Mouse (Mus musculus) spleen, embryonic (tissue): ENCODE measurements at regions not wholly inside any gene's neighbourhood (a gene's known extent, or its start where the extent isn't known, plus 50 kb on each side); places are given as distances from the start of the nearest gene placed in this dataset.

Experiments used
- CTCF ChIA-PET: fragments of 350-600 bp; sonication (Branson Sonifier 250); formaldehyde crosslinking; loops from one replicate; lab custom pipeline; 2022; lab: Charles Lee

DNA sequence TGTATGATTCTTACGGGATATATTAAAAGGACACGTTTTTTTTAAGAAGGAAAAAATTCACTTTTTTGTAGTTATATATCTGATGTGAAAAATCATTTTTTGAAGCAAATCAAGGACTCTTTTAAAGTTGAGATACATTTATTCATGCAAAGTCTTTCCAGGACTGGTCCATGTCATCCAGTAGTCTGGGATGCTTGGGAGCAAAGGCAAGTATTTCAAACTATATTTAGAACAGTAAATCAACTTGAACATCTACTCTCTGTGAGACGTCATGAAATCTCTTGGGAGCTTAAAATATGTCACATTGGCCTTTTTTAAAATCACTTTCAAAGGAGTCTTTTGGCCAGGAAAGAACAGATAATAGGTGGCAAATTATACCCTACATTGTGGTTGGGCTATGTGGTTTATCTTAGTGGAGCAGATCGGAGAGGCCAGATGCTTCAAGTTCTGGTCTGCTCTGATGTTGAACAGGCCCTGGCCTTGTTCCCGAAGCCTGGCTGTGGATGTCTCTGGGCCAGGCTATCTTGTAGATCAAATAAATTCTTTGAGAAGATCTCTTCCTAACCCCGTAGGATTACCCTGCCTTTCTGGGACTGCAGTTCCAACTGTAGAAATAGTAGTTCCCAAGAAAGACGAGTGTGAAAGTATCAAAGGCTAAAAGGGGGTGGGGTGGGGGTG is 936.8 kb upstream of the Lcorl start:
- CTCF ChIA-PET, result no interaction called here

DNA sequence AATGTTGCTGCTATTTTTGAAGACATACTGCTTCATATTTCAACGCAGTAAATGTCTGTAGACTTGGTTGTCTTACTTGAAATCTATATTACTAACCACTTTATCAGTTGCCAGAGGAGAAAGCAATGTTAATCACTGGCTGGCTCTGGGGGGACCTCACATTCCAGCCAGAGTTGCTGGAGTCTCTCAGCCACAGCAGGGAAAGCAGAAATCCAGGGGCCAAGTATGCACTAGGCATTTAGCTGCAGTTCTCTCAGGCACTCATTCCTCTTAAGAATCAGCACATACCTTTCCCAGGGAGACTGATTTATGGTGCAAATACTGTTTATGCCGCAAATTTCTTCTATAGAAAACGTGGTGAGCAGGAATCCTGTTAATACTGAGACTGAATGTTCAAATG is 933.6 kb upstream of the Lcorl start:
- CTCF ChIA-PET, result no interaction called here

DNA sequence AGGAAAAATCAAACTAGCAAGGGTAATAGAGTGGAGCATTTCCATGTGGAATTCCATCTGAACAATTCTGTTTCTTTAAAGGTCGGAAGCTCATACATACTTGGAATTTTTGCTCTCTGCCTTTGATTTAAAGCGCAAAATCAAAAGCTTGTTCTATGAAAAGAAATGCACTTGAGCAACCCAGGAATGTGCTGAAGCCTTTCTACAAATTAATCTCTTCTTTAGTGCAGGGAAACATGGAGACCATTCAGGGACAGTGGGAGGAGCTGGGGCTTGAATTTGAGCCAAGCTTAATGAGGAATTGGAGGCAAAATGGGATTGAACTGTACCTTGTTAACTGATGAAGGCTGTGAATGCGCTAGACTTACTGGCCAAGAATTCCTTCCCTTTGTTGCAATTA is 933.1 kb upstream of the Lcorl start:
- CTCF ChIA-PET, result no interaction called here

DNA sequence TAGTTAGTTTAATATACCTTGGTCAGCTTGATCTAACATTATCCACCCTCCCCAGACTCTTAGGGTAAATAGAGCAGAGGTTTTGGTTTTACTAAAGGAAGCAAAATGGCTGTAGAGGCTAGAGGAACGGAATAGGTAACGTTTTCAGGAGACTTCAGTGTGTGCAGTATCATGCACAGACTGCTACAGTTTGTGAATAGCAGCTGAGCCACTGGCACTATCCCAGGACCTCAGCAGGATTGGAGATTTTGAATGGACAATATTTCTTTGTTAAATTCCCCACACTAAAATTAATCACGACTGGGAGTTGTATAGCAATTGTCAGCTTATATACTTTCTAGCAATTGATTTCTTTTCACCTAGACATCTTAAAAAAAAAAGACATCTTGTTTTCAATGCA is 929.7 kb upstream of the Lcorl start:
- CTCF ChIA-PET, result no interaction called here

DNA sequence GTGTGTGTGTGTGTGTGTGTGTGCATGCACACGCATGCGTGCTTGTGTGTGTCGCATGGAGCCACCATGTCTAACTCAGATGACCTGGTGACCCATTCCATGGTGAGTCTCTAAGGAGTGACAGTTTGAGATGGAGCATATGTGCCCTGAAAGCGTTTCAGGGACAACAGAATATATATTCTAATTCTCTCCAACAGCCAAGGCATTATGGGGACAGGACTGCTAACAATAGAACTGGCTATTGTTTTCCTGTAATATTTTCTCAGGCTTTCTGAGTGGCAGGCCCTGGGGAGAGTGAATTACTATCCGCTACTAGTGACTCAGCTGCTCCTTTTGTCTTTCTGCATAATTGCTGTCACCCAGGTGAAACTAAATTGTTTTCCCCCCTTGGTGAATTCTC is 898.7 kb upstream of the Lcorl start:
- CTCF ChIA-PET, result no interaction called here

DNA sequence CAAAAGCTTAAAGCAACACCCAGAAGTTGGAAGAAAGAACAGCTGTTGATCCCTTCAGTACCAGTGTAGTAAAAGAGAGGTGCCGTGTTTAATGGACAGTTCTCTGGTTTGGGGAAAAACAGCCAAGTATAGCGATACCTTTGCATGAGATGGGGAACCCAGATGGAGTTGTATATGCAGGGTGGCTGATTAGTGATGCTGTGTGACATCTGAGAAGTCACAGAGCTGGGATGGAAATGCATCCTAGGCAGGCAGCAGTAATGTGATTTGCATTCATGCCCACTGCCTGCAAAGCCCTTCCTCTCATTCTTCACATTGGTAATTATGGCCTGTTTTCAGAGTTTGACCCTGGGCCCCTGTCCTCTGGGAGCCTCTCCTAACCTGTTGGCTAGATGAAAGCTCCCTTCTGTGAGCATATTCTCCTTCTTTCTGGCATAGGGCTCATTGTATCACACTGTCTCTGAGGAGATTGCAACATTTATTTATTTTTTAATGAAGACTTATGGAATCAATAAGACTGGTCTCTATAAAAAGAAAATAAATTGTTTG is 882.7 kb upstream of the Lcorl start:
- CTCF ChIA-PET, result no interaction called here

DNA sequence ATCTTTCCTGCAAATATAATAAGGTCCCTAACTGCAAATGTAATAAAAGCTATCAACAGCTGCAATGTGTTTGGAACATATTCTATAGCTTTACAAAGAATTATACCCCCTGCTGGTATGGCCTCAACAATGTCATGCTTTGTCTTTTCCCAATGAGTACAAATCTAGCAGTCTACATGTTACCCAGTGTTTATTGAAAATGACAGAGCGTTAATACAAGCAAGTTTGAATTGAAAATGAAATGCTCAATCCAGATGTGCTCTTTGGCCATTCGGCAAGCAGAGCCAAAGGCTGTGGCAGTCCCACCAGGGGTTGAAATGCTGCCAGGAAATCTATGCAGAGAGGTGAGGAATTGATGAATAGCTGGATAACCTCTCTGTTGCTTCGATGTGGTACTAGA is 875.1 kb upstream of the Lcorl start:
- CTCF ChIA-PET, result no interaction called here

DNA sequence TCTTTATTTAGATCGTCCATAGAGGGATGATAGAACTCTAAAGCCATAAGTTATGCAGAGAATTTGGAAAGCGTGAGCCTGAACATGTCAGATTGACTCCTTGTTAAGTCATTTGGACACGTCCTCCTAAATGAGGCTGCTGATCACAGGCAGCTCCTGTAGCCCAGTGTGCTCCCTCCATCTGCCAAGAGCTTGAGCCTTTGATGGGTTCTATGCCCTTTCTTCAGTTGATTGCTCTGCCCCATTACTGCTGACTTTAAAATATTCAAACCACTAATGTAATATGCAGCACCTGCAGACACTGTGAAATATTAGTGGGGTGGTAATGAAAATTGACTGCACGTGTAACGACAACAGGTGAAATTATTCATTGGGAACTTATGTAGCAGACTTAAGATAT is 874.6 kb upstream of the Lcorl start:
- CTCF ChIA-PET, result no interaction called here

DNA sequence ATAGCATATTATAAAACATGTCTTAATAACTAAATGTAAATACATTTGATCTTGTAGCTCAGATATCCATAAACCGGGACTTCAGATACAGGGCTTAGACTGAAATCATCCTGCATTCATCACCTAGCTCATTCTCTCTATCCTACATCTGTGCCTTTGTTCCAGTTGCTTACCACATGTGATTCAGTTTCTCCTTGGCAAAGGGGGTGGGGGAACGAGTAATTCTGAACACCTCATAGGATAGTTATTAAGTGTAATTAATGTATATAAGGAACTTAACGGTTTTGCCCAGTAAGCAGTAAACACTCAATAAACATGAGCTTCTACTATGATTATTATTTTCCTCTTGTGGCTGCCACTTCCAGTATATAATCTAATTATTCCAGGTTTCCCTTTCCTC is 873.9 kb upstream of the Lcorl start:
- CTCF ChIA-PET, result no interaction called here

DNA sequence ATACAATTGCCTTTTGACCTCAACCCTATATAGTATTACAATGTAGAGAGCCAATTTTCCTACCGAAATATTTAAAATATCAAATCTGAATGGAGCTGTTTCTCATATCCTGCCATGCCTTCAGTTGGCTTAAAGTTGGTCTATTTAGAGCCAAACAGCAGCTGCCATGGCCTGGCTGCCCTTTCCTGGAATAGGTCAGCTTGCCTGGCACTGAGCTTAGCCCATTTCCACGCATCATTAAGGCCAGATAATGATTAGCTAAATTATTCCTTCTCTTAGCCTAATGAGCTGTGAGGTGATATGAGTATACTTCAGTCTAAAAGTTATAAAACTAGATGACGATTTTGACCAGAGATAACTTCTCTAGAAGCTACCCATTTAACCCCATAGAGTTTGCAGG is 852.2 kb upstream of the Lcorl start:
- CTCF ChIA-PET, result interaction anchor here (0.6 kb wide), 1 partner anchor 45 kb away, joined by 7 read pairs; no protein-coding TSS in a partner anchor

DNA sequence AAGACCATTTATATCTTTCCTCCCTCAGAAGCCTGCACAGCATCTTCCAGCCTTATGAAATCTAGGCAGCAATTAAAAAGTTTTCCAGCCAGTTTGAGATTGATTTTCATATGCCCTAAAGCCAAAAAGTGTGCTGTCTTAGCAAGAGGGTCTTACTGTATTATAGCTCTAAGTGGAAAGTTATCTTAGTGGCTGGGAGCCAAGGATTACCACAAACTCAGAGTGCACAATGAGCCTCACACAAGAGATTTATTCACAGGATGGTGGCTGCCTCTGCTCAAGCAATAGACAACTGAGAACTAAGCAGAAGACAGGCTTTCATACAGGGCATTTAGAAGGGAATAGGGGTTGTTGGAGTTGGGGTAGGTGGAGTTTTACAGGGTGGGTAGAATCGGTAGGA is 850.4 kb upstream of the Lcorl start:
- CTCF ChIA-PET, result no interaction called here

DNA sequence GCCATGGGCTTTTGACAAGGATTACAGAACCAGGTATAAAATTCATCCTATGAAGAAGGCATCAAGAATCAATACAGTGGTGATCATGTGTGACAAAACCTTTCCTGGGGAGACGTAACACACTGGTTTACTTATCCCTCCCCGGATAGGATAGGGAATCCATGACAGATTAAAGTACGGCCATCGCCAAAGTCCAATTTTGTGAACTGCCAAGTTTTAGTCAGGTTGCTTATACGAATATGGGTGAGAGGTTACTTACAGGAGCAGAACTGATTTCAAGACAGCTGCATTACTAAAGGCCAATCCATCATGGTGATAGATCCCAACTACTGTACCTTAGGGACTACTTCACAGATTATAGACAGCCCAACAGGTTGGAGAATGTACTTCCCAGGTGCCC is 849.6 kb upstream of the Lcorl start:
- CTCF ChIA-PET, result no interaction called here

DNA sequence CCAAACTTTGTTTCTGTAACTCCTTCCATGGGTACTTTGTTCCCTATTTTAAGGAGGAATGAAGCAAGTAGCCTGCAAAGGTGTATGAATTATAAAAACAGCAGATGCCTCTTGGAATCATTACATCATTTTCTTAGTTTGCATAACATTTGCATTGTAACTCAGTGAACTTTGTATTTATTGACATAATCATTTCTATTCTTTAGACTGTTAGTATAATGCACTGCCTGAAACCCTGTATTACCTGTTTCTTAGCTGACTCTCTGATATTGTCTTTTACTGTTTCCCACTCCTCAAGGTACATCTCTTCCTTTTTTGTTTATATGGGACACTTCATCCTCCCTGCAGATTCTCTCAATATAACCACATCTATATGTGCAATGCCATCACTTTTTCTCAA is 820.6 kb upstream of the Lcorl start:
- CTCF ChIA-PET, result no interaction called here

DNA sequence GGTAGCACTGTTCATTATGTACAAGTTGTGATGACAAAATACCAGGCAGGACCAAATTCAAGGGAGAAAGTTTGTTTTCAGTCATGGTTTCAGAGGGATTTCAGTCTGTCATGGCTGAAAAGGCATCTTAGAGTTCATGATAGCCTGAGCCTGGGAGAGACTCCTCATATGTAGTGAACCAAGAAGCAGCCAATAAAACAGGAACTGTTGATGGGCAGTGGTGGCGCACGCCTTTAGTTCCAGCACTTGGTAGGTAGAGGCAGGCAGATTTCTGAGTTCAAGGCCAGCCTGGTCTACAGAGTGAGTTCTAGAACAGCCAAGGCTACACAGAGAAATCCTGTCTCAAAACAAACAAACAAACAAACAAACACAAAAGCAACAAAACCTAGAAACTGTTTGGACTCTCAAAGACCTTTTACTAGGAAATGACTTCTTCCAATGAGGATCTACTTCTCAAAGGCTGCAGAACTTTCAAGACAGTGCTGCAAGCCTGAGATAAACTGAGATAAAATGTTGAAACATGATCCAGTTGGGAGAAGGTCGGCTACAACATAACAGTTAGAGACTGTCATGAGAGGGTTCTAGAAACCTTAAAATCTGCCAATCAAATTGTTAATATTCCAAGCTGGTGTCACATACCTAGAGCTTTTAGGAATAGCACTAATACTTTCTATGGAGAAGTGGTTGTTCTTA is 817.5 kb upstream of the Lcorl start:
- CTCF ChIA-PET, result no interaction called here

DNA sequence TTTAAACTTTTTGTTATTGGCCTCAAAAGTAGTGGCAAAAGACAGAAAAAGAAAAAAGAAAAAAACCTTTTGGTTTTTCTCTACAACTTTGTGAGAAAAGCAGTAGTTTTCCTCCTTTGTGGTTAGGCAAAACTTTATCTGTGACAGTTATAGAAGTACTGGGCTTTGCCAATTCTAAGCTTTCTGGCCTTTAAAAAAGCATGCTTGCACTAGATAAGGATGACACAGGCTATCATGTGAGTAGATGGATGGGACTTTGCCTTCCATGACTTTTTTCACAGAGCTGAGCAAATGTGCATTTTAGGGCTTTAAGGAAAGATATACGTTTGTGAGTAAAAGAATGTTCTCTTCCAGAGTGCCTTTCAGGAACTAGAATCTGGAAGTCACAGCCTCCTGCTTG is 816.0 kb upstream of the Lcorl start:
- CTCF ChIA-PET, result no interaction called here

DNA sequence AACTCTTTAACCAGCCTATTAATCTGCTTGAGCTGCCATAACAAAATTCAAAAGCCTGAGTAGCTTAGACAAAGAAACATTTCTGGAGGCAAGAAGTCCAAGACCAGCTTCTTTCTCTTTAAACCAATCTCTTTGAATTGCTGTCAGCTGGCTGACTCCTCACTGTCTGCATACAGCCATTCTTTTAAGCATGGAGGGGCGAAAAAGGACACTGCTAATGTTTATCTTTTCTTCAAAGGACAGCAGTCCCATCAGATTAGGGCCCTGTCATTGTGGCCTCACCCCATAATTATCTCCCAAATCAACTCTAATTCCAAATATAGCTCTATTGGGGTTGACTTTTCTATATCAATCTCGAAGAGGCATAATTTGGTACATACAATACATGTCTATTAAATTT is 813.1 kb upstream of the Lcorl start:
- CTCF ChIA-PET, result no interaction called here

DNA sequence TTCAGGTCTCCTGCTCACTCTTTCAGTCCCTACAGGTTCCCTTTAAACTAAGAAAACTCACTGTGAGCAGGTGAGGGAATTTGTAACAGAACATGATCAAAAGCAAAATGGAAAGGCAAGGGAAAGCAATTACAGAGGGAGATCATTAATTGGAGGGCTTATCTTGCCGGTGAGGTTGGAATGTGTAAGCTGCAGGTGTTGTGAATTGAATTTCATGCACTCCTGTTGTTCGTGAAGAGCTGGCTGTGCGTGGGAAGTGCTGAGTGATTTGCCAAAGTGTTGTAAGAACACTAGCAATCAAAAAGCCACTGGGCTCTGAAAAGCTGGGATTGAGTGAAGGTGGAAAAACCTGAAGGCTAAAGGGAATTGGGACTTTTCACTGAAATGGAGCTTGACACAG is 808.8 kb upstream of the Lcorl start:
- CTCF ChIA-PET, result no interaction called here

DNA sequence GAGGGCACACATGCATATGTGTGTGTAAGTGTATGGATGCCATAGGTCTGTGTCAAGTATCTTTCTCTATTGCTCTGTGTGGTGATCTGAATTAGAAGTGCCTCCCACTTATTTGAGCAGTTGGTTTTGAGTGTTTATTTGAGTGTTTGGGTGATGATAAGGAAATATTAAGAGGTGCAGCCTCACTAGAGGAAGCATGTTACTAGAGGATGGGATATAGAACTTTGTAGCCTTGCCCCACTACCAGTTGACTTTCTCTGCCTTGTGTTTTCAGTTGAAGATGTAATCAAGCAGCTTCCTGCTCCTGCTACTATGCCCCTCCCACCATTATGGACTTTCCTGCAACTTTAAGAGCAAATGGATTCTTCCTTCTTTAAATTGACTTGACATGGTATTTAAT is 799.6 kb upstream of the Lcorl start:
- CTCF ChIA-PET, result no interaction called here

DNA sequence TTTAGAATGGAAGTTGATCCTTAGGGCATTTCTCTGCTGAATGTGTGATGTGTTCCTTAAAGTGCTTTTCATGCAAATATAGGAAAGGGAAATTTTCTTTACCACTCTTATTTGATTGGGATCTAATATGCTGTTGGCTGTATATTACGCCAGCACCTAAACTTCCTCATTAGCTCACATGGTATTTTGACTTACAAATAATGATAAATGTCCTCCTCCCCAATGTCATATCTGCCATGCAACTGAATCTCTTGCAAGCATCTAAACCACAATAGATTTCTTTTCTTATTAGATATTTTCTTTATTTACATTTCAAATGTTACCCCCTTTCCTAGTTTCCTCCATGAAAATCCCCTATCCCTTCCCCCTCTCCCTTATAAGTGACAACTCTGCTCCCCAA is 796.8 kb upstream of the Lcorl start:
- CTCF ChIA-PET, result no interaction called here

DNA sequence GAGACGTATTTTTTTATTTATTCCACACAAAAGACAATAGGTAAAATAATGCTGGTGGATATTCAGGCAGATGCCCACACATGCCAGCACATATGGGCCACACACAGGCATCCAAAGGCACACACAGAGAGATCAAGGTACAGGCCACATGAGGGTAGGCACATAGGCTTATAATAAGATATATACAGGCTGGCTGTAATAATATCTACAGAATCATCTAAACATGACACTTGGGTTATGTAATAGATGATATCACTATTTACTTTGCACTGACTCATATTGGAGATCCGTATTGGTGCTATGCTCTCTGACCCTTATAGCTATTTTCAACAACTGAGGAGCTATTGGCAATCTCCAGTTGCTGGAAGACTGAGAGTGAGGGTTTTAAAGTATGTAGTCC is 785.6 kb upstream of the Lcorl start:
- CTCF ChIA-PET, result no interaction called here

DNA sequence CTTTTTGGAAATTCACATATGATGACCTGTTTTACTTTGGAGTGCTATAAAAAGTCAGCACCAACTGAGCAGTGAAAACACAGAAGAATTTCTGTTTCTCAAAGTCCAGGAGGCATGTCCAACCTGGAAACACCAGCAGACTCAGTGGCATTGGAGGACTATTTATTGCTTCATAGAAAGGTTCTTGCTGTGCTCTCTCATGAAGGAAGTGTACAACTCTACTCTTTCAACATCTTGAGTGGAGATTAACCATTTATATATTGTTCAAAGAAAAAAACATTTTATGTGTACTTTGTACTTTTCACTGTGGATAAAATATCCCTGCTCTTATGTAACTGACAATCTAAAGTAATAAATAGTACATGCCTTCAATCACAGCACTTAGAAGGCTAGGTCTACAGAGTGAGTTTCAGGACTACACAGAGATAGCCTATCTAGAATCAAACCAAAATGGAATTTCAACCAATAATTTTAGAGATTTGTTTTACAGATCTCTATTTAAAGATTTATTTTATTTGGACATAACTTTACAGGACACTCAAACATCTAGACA is 777.8 kb upstream of the Lcorl start:
- CTCF ChIA-PET, result no interaction called here
